Mouse (Mus musculus) right cerebral cortex, postnatal 10 days (tissue): ENCODE measurements around the gene Arhgap22.

ENCODE experiments used
- DNase-seq, 2 experiments: peaks; one replicate each; pipeline ENCODE4 v3.0.0; 2021; ENCODE audit warnings: low spot score in 2 of 2

Gene Arhgap22

DNA sequence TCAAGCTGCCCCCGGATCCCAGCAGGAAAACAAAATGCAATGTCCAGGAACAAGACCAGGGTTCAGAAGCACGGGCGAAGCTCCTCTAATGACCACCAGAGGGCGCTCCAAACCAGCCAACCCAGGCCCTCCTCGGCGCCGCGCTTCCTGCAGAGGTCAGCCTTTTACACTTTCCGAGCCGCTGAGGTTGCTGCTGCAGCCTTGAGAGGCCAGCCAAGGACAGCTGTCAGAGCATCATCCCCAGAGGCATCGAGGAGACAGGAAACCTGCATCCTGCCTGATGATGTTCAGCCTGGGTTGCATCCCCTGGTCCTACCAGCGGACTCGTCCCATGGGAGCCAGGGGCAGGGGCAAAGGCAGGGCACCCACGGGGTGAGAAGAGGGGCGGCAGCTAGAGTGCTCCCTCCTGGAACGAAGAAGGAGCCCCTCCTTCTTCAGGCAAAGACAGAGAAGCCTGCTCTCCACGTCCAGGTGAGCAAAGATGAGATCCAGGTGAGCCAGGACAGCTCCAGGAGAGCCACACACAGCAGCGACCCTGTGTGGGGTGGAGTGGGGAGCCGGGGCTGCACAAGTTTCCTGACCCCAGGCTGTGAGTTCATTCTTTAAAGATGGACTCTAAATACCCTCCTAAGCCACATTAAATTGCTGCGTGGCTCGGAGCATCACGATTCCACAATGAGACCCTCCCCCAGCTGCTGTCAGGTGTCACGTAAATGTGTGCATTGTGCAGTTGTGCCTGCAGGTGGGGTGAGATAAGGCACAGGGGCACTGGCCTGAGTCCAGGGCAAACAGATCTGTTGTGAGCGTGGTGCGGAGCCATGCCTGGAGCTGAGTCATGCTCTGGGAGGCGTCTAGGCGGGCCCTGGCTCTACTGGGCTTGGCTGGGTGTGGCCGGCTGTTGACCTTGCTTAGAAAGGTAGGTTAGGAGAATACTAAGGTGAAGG, at the start of gene Arhgap22:
Gene Arhgap22, plus strand, starts transcription at position 204 of the 944 bp plus-strand sequence.
- peak; percentile 88 to 91 for DNase-seq

DNA sequence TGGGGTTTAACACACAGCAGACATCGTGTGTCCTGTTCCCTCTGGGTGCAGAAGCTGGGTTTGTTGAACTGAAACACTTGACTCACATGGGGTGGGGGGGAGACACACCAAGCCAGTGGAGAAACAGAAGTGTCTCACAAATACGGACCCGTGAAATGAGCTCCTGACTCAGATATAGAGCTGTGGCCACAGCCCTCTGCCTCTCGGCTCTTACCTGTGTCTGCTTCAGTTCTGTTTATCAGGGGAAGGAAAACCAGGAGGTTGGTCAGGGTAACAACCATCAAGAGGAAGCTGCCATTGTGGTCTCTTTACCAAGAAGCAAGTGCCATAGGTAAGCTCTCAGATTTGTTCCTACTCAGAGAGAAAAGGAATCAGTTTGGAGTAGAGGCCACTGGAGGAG, 45.1 kb upstream of the Arhgap22 start:
- DNase-seq = no peak

DNA sequence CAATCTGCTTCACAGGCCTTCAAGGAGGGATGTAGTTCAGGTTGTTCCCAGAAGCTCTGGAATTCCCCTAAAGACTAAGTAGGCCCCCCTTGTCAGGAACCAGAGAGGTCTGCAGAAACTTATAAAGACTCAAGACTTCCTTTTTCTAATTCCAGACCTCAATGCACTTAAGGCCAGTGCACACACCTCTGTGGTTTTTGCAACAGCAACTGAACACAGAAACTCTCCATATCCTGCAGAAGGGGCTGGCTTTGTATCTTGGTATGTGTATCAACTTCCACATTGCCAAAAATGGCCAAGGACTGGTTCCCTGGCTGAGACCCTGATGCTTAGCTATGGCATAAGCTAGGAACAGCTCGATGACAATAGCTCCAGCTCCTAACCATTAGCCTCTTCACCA, 41.9 kb upstream of the Arhgap22 start:
- DNase-seq = no peak

DNA sequence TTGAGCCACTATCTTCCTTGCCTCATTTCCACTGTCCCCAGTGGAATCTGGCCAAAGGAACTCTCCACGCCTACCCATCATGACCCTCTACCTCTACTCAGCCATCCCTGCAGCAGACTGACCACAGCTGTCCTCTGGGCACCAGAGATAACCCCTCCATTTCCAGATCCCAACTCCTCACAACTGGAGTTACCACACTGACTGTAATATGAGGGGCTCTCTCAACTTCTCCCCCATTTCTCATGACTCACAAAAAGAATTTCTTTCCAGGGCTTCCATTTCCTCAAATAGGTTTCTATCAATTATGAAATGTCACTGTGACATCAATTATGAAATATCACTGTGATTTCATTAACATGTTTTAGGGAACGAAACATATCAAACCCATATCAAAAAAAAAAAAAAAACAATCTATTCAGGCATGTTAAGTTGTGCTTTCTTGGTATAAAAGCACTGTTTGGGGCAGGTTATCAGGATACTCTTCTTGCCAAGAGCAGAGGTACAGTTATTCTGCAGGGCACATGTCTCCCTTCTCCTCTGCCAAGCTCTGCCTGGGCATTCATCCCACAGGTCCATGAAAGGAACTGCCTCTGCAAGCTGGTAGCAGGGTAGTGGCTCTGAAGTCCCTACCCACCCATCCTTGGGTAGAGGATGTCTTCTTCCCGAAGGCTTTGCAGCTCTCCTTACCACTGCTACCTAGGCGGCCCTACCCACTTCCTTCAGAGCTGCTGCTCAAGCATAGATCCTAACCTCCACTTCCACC, 38.6 kb upstream of the Arhgap22 start:
- no peak for DNase-seq

DNA sequence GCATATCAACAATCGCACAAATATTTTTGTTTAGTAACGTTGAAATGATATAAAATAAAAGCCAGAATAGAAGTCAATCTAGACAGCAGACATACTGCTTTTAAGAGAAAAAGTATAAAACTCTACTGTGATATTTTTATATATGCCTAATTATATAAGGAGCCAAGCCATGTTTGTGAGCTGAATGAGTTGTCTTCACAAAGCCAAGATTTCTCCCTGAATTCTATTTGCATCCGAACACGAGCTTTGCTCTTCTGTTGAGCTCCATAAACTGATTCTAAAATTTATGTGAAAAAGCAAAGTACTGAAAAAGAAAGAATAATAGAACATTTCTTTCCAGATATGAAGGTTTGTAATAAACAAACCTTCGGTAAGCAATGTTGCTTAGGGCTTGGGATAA, 33.7 kb upstream of the Arhgap22 start:
- no peak for DNase-seq

GRCm38 (mm10) chr14:33185068-33185800, 28.6 kb upstream of the Arhgap22 start, which contains the start of gene Wdfy4:
TSS of gene Wdfy4 (minus strand) at chr14:33185508.
- peak in 1 of 2 experiments; percentile 31 for DNase-seq

DNA sequence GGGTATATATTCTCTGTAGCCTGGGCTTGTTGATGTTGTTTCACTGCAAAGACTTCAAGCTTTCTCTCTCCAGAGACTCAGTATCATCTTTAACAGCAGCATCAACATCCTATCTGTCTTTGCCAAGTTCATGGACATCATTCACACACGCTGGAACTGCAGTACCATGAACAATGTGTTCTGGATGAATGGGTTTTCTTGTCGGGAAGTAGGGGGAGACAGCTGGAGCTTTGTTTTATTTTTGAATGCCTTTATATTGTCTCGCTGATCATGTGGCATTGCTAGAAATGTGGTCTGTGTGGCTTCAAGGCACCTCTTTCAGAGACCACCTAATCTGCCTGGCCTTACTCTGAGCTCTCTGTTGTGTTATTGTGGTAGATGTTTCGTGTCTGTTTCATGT, 26.6 kb upstream of the Arhgap22 start:
- DNase-seq = no peak

DNA sequence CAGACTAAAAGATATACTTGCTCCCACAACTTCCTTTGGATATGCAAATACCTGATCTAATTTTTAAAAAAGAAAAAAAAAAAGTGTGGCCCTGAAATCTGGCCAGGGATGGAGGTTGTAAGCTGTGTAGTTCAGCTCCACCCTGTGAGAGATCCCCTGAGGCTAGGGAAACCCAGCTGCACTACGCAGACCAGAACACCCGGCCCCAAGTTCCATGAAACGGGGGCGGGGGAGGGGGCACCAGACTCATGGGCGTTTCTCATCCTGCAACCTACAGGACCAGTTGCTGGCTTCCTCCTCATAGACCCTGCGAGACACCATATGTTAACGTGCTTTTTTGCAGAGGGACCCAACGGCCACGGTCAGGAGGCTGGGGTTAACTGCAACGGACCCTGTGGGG, 24.6 kb upstream of the Arhgap22 start:
- DNase-seq = no peak

GRCm38 (mm10) chr14:33189849-33190423, 23.9 kb upstream of the Arhgap22 start:
- DNase-seq = no peak

- no peak for DNase-seq
Observed at GRCm38 (mm10) chr14:33190646-33191045, 23.2 kb upstream of the Arhgap22 start.

GRCm38 (mm10) chr14:33193762-33194161, 20.1 kb upstream of the Arhgap22 start:
- no peak for DNase-seq

GRCm38 (mm10) chr14:33194241-33194640, 19.6 kb upstream of the Arhgap22 start:
- DNase-seq = no peak

DNA sequence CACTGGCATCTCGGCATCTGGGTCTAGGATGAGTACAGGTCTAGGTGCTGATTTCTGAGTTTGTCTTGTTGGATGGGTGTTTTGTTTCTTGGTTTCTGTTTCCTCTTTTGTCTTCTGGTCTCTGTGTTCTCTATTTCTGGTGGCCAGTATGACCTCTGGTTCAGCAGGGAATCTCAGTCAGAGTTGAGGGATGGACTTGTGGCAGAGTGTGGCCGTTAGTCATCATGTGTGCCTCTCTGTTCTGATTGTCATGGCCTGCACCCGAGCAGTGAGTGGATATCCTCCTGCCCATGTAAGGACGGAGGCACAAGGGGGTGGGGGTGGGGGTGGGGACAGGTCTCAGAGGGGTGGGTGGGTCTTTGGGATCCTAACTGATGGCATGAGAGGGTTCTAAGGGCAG, 11.7 kb upstream of the Arhgap22 start:
- DNase-seq = no peak

- no peak for DNase-seq
Observed at GRCm38 (mm10) chr14:33202885-33203284, 10.9 kb upstream of the Arhgap22 start.

- peak in 1 of 2 experiments; percentile 45 for DNase-seq
Observed at GRCm38 (mm10) chr14:33203777-33204176, 10.0 kb upstream of the Arhgap22 start.

- DNase-seq = no peak
Observed at GRCm38 (mm10) chr14:33205280-33205965, 8.4 kb upstream of the Arhgap22 start.

DNA sequence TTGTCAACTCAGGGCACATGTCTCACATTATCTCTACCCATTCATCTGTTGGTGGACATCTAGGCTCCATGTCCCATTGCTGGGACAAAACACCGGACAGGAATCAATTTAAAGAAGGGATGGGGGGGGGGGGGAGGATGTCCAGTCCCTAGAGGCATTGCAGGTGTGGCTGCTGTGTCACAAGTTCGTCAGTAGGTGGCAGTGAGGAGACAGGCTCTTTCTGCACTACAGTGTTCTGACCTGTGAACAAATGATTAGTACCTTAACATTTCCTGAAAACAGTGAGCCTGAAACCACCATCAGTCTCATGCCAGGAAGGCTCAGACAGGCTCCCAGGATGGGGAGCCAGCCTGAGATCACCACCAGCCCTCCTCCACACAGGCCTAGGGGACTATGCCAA, 6.8 kb upstream of the Arhgap22 start:
- no peak for DNase-seq

GRCm38 (mm10) chr14:33208331-33208730, 5.5 kb upstream of the Arhgap22 start:
- no peak for DNase-seq

- DNase-seq = no peak
Observed at GRCm38 (mm10) chr14:33210806-33211205, 3.0 kb upstream of the Arhgap22 start.

- DNase-seq = no peak
Observed at GRCm38 (mm10) chr14:33212271-33212957, 1.4 kb upstream of the Arhgap22 start.
